Mouse (Mus musculus): Measurements from ENCODE around the gene Speer1.
"Not testable (repeated sequence)": the region's sequence is repeated elsewhere in the genome, so short reads cannot be mapped to it uniquely, and the experiment has no call there.

Gene Speer1

GRCm38 (mm10) chr5:11341216-11341615, at the start of gene Speer1:
Speer1 (plus strand) TSS chr5:11341516.
- DNase-seq (ENCODE audit: low read depth), result not testable (repeated sequence)
